In genomic region chr14:34825902-34826301, GRCm38 (mm10) we compare ENCODE assay signal across 11 mouse cellular contexts. TPM values are rescaled to one million over a fixed set of nuclear protein-coding genes. Genes with fewer than 3 reads are reported as not detected.
DNase-seq lines count a peak whose midpoint lies in the region; ATAC-seq lines count a peak whose summit lies in the region.
"Had no signal": no experiment of that assay in that cellular context is flagged by ENCODE, and none has a peak within 500 bp of the region (broad histone marks: within the 10 kb centered on the region; RNA-seq: fewer than 3 reads in every experiment).

No protein-coding gene starts in this region.

- peak; percentile 57 for ATAC-seq in hindbrain, embryonic 15.5 days (ENCODE audit: low FRiP score, low read depth)
- no peak for ATAC-seq in hindbrain, embryonic 12.5 days (ENCODE audit: low FRiP score)
- 0 out of 2 replicates have a peak, but pooled peaks have one; percentile 22 for ATAC-seq in neural tube, embryonic 15.5 days (ENCODE audit: low FRiP score)
- ATAC-seq: liver, postnatal 0 days had no signal

- H3K4me1 ChIP-seq in hindbrain, embryonic 15.5 days (replicated peaks): peaks cover 44% of the 10 kb centered on the region
- H3K4me1 ChIP-seq in hindbrain, embryonic 12.5 days: peaks cover 31% of the 10 kb centered on the region
- peaks cover 38% of the 10 kb centered on the region for H3K4me1 ChIP-seq in neural tube, embryonic 15.5 days

- H3K4me3 ChIP-seq in hindbrain, embryonic 15.5 days: no peak overlapping the region
- no peak overlapping the region for H3K4me3 ChIP-seq in hindbrain, embryonic 12.5 days
- H3K4me3 ChIP-seq in neural tube, embryonic 15.5 days (replicated peaks): no peak overlapping the region
- H3K4me3 ChIP-seq: heart, adult 2 months had no signal

- H3K9ac ChIP-seq in hindbrain, embryonic 15.5 days: no peak overlapping the region
- no peak overlapping the region for H3K9ac ChIP-seq in hindbrain, embryonic 12.5 days
- H3K9ac ChIP-seq in neural tube, embryonic 15.5 days (replicated peaks): no peak overlapping the region
- H3K9ac ChIP-seq: liver, postnatal 0 days had no signal

- H3K9me3 ChIP-seq in hindbrain, embryonic 15.5 days: no peaks in the 10 kb centered on the region
- no peaks in the 10 kb centered on the region for H3K9me3 ChIP-seq in hindbrain, embryonic 12.5 days (replicated peaks)
- H3K9me3 ChIP-seq in neural tube, embryonic 15.5 days (replicated peaks): no peaks in the 10 kb centered on the region

- 28% methylated on average over 3 of the region's 3 CpGs for WGBS in hindbrain, embryonic 15.5 days
- WGBS in hindbrain, embryonic 12.5 days: 27% methylated on average over 3 of the region's 3 CpGs
- WGBS in neural tube, embryonic 15.5 days: 31% methylated on average over 3 of the region's 3 CpGs

- no peaks in the 10 kb centered on the region for H3K27me3 ChIP-seq in hindbrain, embryonic 15.5 days
- peaks cover 36% of the 10 kb centered on the region for H3K27me3 ChIP-seq in hindbrain, embryonic 12.5 days
- H3K27me3 ChIP-seq in neural tube, embryonic 15.5 days (replicated peaks): 0 out of 2 replicates have a peak, but pooled peaks cover 3% of the 10 kb centered on the region

- no peak overlapping the region for H3K4me2 ChIP-seq in hindbrain, embryonic 15.5 days
- H3K4me2 ChIP-seq in hindbrain, embryonic 12.5 days (replicated peaks): no peak overlapping the region
- H3K4me2 ChIP-seq in neural tube, embryonic 15.5 days: no peak overlapping the region

- no peaks in the 10 kb centered on the region for H3K36me3 ChIP-seq in hindbrain, embryonic 15.5 days
- no peaks in the 10 kb centered on the region for H3K36me3 ChIP-seq in hindbrain, embryonic 12.5 days
- H3K36me3 ChIP-seq in neural tube, embryonic 15.5 days: no peaks in the 10 kb centered on the region

- peak; percentile 13 for DNase-seq in adrenal gland, postnatal 14 days
- no peak for DNase-seq in adrenal gland, adult 2 months
- peak; percentile 38 for DNase-seq in right cerebral cortex, postnatal 25 days
- no peak for DNase-seq in right cerebral cortex, postnatal 14 days
- DNase-seq in c-Kit-positive CD71-positive TER-119-positive erythroid progenitor cells, embryonic 14.5 days (ENCODE audit: low spot score): no peak
- DNase-seq: liver, postnatal 0 days had no signal

- H3K27ac ChIP-seq in hindbrain, embryonic 15.5 days (replicated peaks): no peak overlapping the region
- no peak overlapping the region for H3K27ac ChIP-seq in hindbrain, embryonic 12.5 days
- no peak overlapping the region for H3K27ac ChIP-seq in neural tube, embryonic 15.5 days (replicated peaks)
- H3K27ac ChIP-seq: heart, adult 2 months had no signal

RNA-seq across cellular contexts. Expression of gene Grid1, which starts 6.0 kb away (rescaled TPM):
- 0.41 and 0.45 TPM in 2 replicates for total RNA-seq in adrenal gland, postnatal 14 days (2021)
- under 1 TPM; 0.62 to 0.63 TPM for total RNA-seq in adrenal gland, adult 2 months (2021)
- polyA plus RNA-seq in adrenal gland, adult 2 months (2012; rRNA removed): 0.12 and 0.18 TPM in 2 replicates
- 6.8 and 7.1 TPM in 2 replicates for polyA plus RNA-seq in hindbrain, embryonic 15.5 days (2015; fragmentation: Nextera tagmentation; extraction: Ambion mirVana)
- 1.8 and 2.8 TPM in 2 replicates for polyA plus RNA-seq in hindbrain, embryonic 12.5 days (2016; fragmentation: Nextera tagmentation; extraction: Ambion mirVana)
- 7.2 and 8.3 TPM in 2 replicates for polyA plus RNA-seq in neural tube, embryonic 15.5 days (2015; fragmentation: Nextera tagmentation; extraction: Ambion mirVana)
- total RNA-seq: heart, adult 2 months; hematopoietic stem cell, adult 5-6 weeks had no signal
- polyA plus RNA-seq: liver, postnatal 0 days had no signal

Comparison
In these comparisons a context has a peak if more than half of its experiments do, and no peak if none do; other contexts are left out.
1. DNase-seq: peak in adrenal gland, postnatal 14 days (single experiment) and right cerebral cortex, postnatal 25 days (single experiment); none in adrenal gland, adult 2 months (single experiment), right cerebral cortex, postnatal 14 days (single experiment) and c-Kit-positive CD71-positive TER-119-positive erythroid progenitor cells, embryonic 14.5 days (single experiment).